Mouse (Mus musculus) myocyte (in vitro differentiated cells): ENCODE data around the gene Armc2. TPM values are rescaled to one million over a fixed set of nuclear protein-coding genes. Genes with fewer than 3 reads are reported as not detected.

Source experiments
- H3K27me3 ChIP-seq: one replicate; pipeline ENCODE4 v1.6.1; 2011; ENCODE audit not compliant: control insufficient read depth, insufficient read depth, insufficient read length
- H3K36me3 ChIP-seq: one replicate; pipeline ENCODE4 v1.6.1; 2011; ENCODE audit not compliant: control insufficient read depth, insufficient read depth
- H3K4me2 ChIP-seq: one replicate; pipeline ENCODE4 v1.6.1; 2011; ENCODE audit warnings: low read depth, control low read depth
- H3K4me3 ChIP-seq: one replicate; pipeline ENCODE4 v1.5.1; 2011; ENCODE audit warnings: mild to moderate bottlenecking, control low read depth, moderate library complexity
- H3K79me2 ChIP-seq: one replicate; pipeline ENCODE4 v1.6.1; 2011; ENCODE audit not compliant: control insufficient read depth, insufficient read depth
- H3ac ChIP-seq: one replicate; pipeline ENCODE4 v1.6.1; 2011; ENCODE audit not compliant: control insufficient read depth, insufficient read length
- CEBPB ChIP-seq: IDR thresholded peaks from 2 replicates; pipeline ENCODE4 v1.6.1; 2011; ENCODE audit warnings: mild to moderate bottlenecking, moderate library complexity; ENCODE audit not compliant: poor library complexity, insufficient read depth, severe bottlenecking
- E2F4 ChIP-seq: IDR thresholded peaks from one replicate; pipeline ENCODE4 v1.6.1; 2011; ENCODE audit warnings: mild to moderate bottlenecking, control low read depth, moderate library complexity; ENCODE audit not compliant: insufficient read depth
- MAX ChIP-seq: IDR thresholded peaks from one replicate; pipeline ENCODE4 v1.6.1; 2011; ENCODE audit warnings: low read depth, mild to moderate bottlenecking, control low read depth
- MYOD1 ChIP-seq, 3 experiments: IDR thresholded peaks; one replicate each; pipeline ENCODE4 v1.6.1; 2011; ENCODE audit warnings: control low read depth in 2 of 3, low read depth in 2 of 3, mild to moderate bottlenecking in 2 of 3, moderate library complexity in 1 of 3; ENCODE audit not compliant: insufficient read length in 2 of 3, control insufficient read depth in 1 of 3
- MYOG ChIP-seq, 3 experiments: IDR thresholded peaks; one replicate each; pipeline ENCODE4 v1.6.1; 2011; ENCODE audit warnings: control low read depth in 2 of 3, low read depth in 2 of 3, mild to moderate bottlenecking in 2 of 3; ENCODE audit not compliant: insufficient read length in 2 of 3, control insufficient read depth in 1 of 3, insufficient read depth in 1 of 3
- POLR2A ChIP-seq: IDR thresholded peaks from one replicate; pipeline ENCODE4 v1.6.1; 2011; ENCODE audit warnings: low read depth, mild to moderate bottlenecking, control low read depth, moderate library complexity; ENCODE audit not compliant: insufficient read length
- POLR2AphosphoS2 ChIP-seq: IDR thresholded peaks from one replicate; pipeline ENCODE4 v1.6.1; 2011; ENCODE audit warnings: low read depth, control low read depth; ENCODE audit not compliant: insufficient read length
- REST ChIP-seq: IDR thresholded peaks from one replicate; pipeline ENCODE4 v1.6.1; 2011; ENCODE audit warnings: mild to moderate bottlenecking, control low read depth, moderate library complexity; ENCODE audit not compliant: insufficient read depth, insufficient read length
- SRF ChIP-seq: IDR thresholded peaks from one replicate; pipeline ENCODE4 v1.6.1; 2011; ENCODE audit warnings: low read depth; ENCODE audit not compliant: control insufficient read depth, insufficient read length
- TCF12 ChIP-seq: IDR thresholded peaks from one replicate; pipeline ENCODE4 v1.6.1; 2011; ENCODE audit warnings: mild to moderate bottlenecking, control low read depth; ENCODE audit not compliant: poor library complexity, insufficient read depth, severe bottlenecking
- TCF3 ChIP-seq: IDR thresholded peaks from one replicate; pipeline ENCODE4 v1.6.1; 2011; ENCODE audit warnings: low read depth, control low read depth; ENCODE audit not compliant: insufficient read length
- USF1 ChIP-seq: IDR thresholded peaks from one replicate; pipeline ENCODE4 v1.6.1; 2011; ENCODE audit warnings: low read depth, mild to moderate bottlenecking, control low read depth, moderate library complexity
- polyA plus RNA-seq: library from polyadenylated mRNA; unstranded; fragments of >200 nt; fragmentation: generic; extraction: Trizol; gene quantifications from one replicate; pipeline ENCODE4 v1.2.1, GENCODE M21; 2012; ENCODE audit warnings: missing spikeins

Armc2 gene
- polyA plus RNA-seq, 1 experiment = 0.31 TPM

DNA sequence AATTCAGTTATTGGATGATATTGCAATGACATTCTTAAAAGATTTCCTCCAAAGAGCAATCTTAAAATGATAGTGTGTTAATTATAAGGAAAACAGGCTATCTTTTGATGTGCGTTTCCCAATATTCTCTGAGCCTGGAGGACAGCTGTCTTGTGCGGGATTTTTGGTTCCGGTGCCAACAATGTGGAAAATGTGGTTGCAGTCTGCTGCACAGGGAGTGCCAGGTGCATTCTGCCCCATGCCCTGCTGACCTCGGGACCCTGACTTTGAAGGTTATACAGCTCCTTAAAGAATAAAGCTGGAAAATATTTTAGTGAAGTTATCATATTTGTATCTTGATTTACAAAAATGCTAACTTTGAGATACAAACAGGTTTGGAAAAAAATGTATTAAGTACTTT lies 110.3 kb downstream of the Armc2 start:
- Histone ChIP-seq H3K27me3 (no peaks in the 10 kb centered on the region), H3K4me2 (no peak overlapping the region), H3K4me3 (no peak overlapping the region), H3K79me2 (no peaks in the 10 kb centered on the region), H3K36me3 (peaks cover 18% of the 10 kb centered on the region), H3ac (no peak overlapping the region)
- TF ChIP-seq E2F4 (no peak), MYOD1 (IDR thresholded peaks at IDR 0.05; ENCODE audit: control insufficient read depth in 1 of 3, insufficient read length in 2 of 3, low read depth in 2 of 3) (peak in 2 of 3 experiments; percentile 75 to 76), MYOG (IDR thresholded peaks at IDR 0.05; ENCODE audit: control insufficient read depth in 1 of 3, insufficient read depth in 1 of 3, insufficient read length in 2 of 3, low read depth in 2 of 3) (peak in 2 of 3 experiments; percentile 20 to 68)

DNA sequence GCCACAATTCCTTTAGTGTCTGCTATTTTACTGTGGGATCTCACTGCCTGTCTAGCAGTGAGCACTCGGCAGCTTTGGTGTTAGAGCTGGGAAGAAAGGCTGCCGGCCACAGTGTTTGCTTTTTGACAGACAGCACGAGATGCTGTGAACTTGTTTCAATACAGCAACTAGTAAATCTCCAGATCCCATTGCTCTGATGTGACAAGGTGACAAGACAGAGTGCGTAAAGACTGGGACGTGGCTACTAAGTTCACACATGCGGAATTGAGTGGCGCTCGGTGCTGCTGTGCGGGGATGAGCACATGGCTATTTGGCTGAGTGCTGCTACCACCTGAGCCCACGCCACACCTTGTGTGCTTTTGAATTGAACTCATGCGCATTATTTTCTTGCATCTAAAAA lies 110.8 kb downstream of the Armc2 start:
- Histone ChIP-seq H3ac (no peak overlapping the region), H3K4me2 (no peak overlapping the region), H3K36me3 (peaks cover 18% of the 10 kb centered on the region), H3K27me3 (no peaks in the 10 kb centered on the region), H3K4me3 (no peak overlapping the region), H3K79me2 (no peaks in the 10 kb centered on the region)
- TF ChIP-seq SRF = no peak
- TF ChIP-seq TCF12 = no peak
- no peak for TF ChIP-seq TCF3
- TF ChIP-seq REST = no peak
- TF ChIP-seq E2F4 = no peak
- no peak for TF ChIP-seq POLR2AphosphoS2
- no peak for TF ChIP-seq POLR2A
- TF ChIP-seq CEBPB = no peak
- TF ChIP-seq USF1 = no peak
- TF ChIP-seq MAX = no peak
- no peak for TF ChIP-seq MYOG (IDR thresholded peaks at IDR 0.05; ENCODE audit: control insufficient read depth in 1 of 3, insufficient read depth in 1 of 3, insufficient read length in 2 of 3, low read depth in 2 of 3)
- TF ChIP-seq MYOD1 (IDR thresholded peaks at IDR 0.05; ENCODE audit: control insufficient read depth in 1 of 3, insufficient read length in 2 of 3, low read depth in 2 of 3) = no peak

DNA sequence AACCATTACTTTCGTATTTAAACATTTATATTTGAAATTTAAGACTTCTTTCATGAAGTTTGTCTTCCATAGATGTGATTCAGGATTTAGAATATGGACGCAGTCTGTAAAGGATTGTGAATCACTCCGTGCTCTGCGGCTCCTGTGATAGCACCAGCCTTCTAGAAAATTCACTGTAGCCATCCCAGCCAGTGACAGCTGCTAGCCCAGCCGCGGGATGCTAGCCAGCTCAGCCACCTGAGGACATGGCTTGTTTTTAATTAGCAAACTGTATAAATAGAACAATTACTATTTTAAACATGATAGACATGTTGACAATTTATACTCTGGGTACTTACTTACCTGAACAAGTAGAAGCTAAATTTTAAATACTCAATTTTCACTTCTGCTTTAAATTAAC lies 116.4 kb downstream of the Armc2 start:
- H3ac ChIP-seq = no peak overlapping the region
- H3K27me3 ChIP-seq = no peaks in the 10 kb centered on the region
- H3K4me2 ChIP-seq = no peak overlapping the region
- no peak overlapping the region for H3K4me3 ChIP-seq
- peaks cover 21% of the 10 kb centered on the region for H3K36me3 ChIP-seq
- H3K79me2 ChIP-seq = no peaks in the 10 kb centered on the region
- TF ChIP-seq CEBPB (no peak), MAX (no peak), MYOD1 (IDR thresholded peaks at IDR 0.05; ENCODE audit: control insufficient read depth in 1 of 3, insufficient read length in 2 of 3, low read depth in 2 of 3) (peak; percentile 37 to 85 (median 43)), MYOG (IDR thresholded peaks at IDR 0.05; ENCODE audit: control insufficient read depth in 1 of 3, insufficient read depth in 1 of 3, insufficient read length in 2 of 3, low read depth in 2 of 3) (peak in 2 of 3 experiments; percentile 86 to 87), E2F4 (no peak), POLR2A (no peak), POLR2AphosphoS2 (no peak), USF1 (no peak), TCF3 (no peak), TCF12 (no peak), REST (no peak), SRF (no peak)

DNA sequence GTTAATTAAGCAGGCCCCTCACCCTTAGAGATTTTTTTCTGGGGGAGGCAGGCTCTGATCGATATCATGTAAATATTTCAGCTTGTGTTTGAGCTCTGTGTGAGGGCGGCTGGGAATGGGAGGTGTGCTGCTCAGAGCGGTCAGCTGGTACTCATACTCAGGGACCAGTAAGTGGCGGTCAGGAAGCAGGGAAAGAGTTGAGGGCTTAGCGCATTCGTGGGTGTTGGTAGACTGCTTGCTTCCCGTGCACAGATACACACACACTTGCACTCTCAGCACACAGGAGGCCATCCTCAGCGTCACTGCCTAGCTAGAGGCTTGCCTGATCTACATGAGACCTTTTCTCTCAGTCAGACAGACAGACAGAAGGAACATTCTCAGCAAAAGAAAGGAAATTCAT lies 116.8 kb downstream of the Armc2 start:
- TF ChIP-seq MAX (no peak), SRF (no peak), CEBPB (no peak), TCF3 (no peak), POLR2A (no peak), MYOD1 (IDR thresholded peaks at IDR 0.05; ENCODE audit: control insufficient read depth in 1 of 3, insufficient read length in 2 of 3, low read depth in 2 of 3) (no peak), POLR2AphosphoS2 (no peak), USF1 (no peak), REST (no peak), TCF12 (no peak), E2F4 (no peak), MYOG (IDR thresholded peaks at IDR 0.05; ENCODE audit: control insufficient read depth in 1 of 3, insufficient read depth in 1 of 3, insufficient read length in 2 of 3, low read depth in 2 of 3) (no peak)
- Histone ChIP-seq H3K4me3 (no peak overlapping the region), H3K79me2 (no peaks in the 10 kb centered on the region), H3K36me3 (peaks cover 17% of the 10 kb centered on the region), H3K4me2 (no peak overlapping the region), H3ac (no peak overlapping the region), H3K27me3 (no peaks in the 10 kb centered on the region)

DNA sequence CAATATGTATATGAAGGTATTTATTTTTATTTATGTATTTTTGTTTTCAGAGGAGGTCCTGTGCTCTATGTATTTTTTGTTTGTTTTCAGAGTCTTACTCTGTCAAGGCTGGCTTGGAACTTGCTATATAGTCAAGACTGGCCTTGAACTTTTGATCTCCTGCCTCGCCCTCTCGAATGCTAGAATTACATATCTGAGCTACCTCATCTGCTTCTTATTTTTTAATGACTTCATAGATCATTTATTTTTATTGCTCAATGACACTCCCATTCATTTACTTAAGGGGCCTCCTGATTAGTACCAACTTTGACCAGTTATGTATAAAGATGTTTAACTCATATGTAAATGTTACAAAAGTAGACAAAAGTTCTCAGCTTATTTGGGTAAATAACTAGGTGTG lies 121.4 kb downstream of the Armc2 start:
- Histone ChIP-seq H3K79me2 (no peaks in the 10 kb centered on the region), H3K4me3 (no peak overlapping the region), H3K36me3 (peaks cover 9% of the 10 kb centered on the region), H3K4me2 (no peak overlapping the region), H3K27me3 (no peaks in the 10 kb centered on the region), H3ac (no peak overlapping the region)
- TF ChIP-seq CEBPB (no peak), POLR2A (no peak), TCF12 (no peak), MYOG (IDR thresholded peaks at IDR 0.05; ENCODE audit: control insufficient read depth in 1 of 3, insufficient read depth in 1 of 3, insufficient read length in 2 of 3, low read depth in 2 of 3) (no peak), E2F4 (no peak), USF1 (no peak), POLR2AphosphoS2 (no peak), SRF (no peak), TCF3 (no peak), MYOD1 (IDR thresholded peaks at IDR 0.05; ENCODE audit: control insufficient read depth in 1 of 3, insufficient read length in 2 of 3, low read depth in 2 of 3) (no peak), REST (no peak), MAX (no peak)
